Mouse (Mus musculus) CH12.LX (cell line): ENCODE data around the gene Ice1.

ENCODE experiments used
- CTCF ChIP-seq, 2 experiments: IDR thresholded peaks in 1 of 2; conservative IDR thresholded peaks in 1 of 2; 2 replicates each; pipeline ENCODE4 v1.5.1; 2011 to 2012; ENCODE audit warnings: low read depth in 2 of 2, low read length in 2 of 2, improper control_type of control experiment in 1 of 2, inconsistent platforms in 1 of 2, mild to moderate bottlenecking in 1 of 2, moderate library complexity in 1 of 2
- KAT2A ChIP-seq: IDR thresholded peaks from 2 replicates; pipeline ENCODE4 v1.6.1; 2012; ENCODE audit warnings: low read length, improper control_type of control experiment, inconsistent platforms; ENCODE audit not compliant: insufficient replicate concordance
- MYC ChIP-seq: IDR thresholded peaks from 2 replicates; pipeline ENCODE4 v1.6.1; 2011; ENCODE audit warnings: low read depth, mild to moderate bottlenecking, improper control_type of control experiment, low read length
- POLR2A ChIP-seq: IDR thresholded peaks from 2 replicates; pipeline ENCODE4 v1.6.1; 2011; ENCODE audit warnings: low read depth, mild to moderate bottlenecking, improper control_type of control experiment, low read length
- ZNF384 ChIP-seq: IDR thresholded peaks from 2 replicates; pipeline ENCODE4 v1.6.1; 2012; ENCODE audit warnings: low read depth, low read length, improper control_type of control experiment, inconsistent platforms

DNA sequence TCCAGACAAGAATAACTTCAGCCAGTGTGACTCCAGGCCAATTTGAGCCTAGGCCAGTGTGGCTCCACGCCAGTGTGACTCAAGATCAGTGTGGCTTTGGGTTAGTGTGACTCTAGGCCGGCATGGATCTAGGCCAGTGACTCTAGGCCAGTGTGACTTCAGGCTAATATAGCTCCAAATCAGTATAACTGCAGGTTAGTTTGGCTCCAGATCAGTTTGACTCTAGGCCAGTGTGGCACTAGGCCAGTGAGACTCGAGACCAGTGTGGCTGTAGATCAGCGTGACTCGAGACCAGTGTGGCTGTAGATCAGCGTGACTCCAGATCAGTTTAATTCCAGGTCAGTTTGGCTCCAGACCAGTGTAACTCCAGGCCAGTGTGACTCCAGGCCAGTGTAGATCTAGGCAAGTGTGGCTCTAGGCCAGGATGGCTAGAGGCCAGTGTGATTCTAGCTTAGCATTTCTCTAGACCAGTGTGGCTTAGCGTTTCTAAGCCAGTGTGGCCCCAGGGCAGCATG, 47.1 kb downstream of the Ice1 start:
- TF ChIP-seq POLR2A, result no peak
- TF ChIP-seq ZNF384, result no peak
- no peak for TF ChIP-seq MYC
- TF ChIP-seq CTCF (conservative IDR thresholded peaks at IDR 0.05 in 1 of 2, IDR thresholded peaks at IDR 0.05 in 1 of 2; ENCODE audit: low read depth in 2 of 2, low read length in 2 of 2), result no peak
- TF ChIP-seq KAT2A, result no peak
